Mouse (Mus musculus): ENCODE results near the gene Tmem267. TPM values are rescaled to one million over a fixed set of nuclear protein-coding genes. Genes with fewer than 3 reads are reported as not detected.

Tmem267 gene
- total and polyA plus RNA-seq, 3 experiments: 9.2 to 31.3 (median 26.0) TPM

DNA sequence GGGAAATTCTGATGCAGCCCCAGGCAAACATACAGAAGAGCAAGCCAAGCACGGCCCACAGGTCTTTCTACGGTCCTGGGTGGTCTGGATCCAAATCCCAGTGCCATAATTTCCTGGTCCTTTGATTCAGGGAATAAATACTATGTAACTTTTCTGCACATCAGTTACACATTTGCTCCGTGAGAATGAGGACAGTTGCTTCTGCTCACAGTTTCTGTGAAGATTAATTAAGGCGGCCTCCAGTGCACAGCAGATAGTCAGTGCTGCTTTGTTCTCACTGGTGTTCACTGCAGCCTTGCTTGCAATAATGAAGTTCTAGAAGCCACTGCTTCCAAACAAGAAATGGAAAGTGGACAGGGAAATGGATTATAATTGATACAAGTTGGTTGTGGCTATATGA lies 150.0 kb downstream of the Tmem267 start (continued):
- TF ChIP-seq NELFE (IDR thresholded peaks at IDR 0.05; ENCODE audit: low read depth, low read length): no peak

GRCm38 (mm10) chr13:119638449-119638848 lies 150.6 kb downstream of the Tmem267 start:
- Histone ChIP-seq H3K27me3 (replicated peaks) (peaks cover 2% of the 10 kb centered on the region), H3K36me3 (replicated peaks in 1 of 2; ENCODE audit: control insufficient read depth in 1 of 2, insufficient read depth in 1 of 2, low read length in 1 of 2) (no peaks in the 10 kb centered on the region), H3K4me2 (ENCODE audit: insufficient read depth, low read depth, poor library complexity, severe bottlenecking) (no peak overlapping the region), H3K9me3 (replicated peaks; ENCODE audit: low read length) (no peaks in the 10 kb centered on the region), H3K9ac (ENCODE audit: insufficient read depth, low read depth) (no peak overlapping the region), H3K4me1 (ENCODE audit: control insufficient read depth in 1 of 2, insufficient read depth in 2 of 2) (peaks cover 0 to 6% of the 10 kb centered on the region in 2 experiments; a peak in 1 of 4 replicates), H3K79me2 (replicated peaks; ENCODE audit: control insufficient read depth, extremely low read depth, insufficient read depth, poor library complexity, severe bottlenecking) (no peaks in the 10 kb centered on the region), H3K27ac (ENCODE audit: insufficient read depth, low read depth) (no peak overlapping the region), H3K4me3 (replicated peaks in 1 of 3; ENCODE audit: low read depth in 2 of 3, low read length in 2 of 3, poor library complexity in 1 of 3) (no peak overlapping the region)
- in situ Hi-C loops (cut with MboI; ENCODE audit: low pct_ligation_motif_present, low pct_unique_long_range_greater_than_20kb, low sequenced_read_pairs) (loop anchor here (5.0 kb wide), 1 partner anchor 89 kb away; no protein-coding TSS in a partner anchor), dilution Hi-C loops (cut with MboI; ENCODE audit: extremely low pct_ligation_motif_present, extremely low pct_unique_long_range_greater_than_20kb, low sequenced_read_pairs) (no loop called here)
- no peak for DNase-seq (ENCODE audit: extremely low read depth)
- TF ChIP-seq JUND (conservative IDR thresholded peaks at IDR 0.05; ENCODE audit: low read depth, low read length): no peak
- TF ChIP-seq CHD2 (IDR thresholded peaks at IDR 0.05; ENCODE audit: low read length): no peak
- no peak for TF ChIP-seq RAD21 (IDR thresholded peaks at IDR 0.05; ENCODE audit: low read depth, low read length)
- no peak for TF ChIP-seq POLR2A (IDR thresholded peaks at IDR 0.05; ENCODE audit: low read depth, low read length)
- no peak for TF ChIP-seq CTCF (conservative IDR thresholded peaks at IDR 0.05 in 1 of 2, IDR thresholded peaks at IDR 0.05 in 1 of 2; ENCODE audit: low read depth in 2 of 2, low read length in 2 of 2)
- TF ChIP-seq POLR2AphosphoS2 (IDR thresholded peaks at IDR 0.05; ENCODE audit: low read depth, low read length): no peak
- no peak for TF ChIP-seq MYC (IDR thresholded peaks at IDR 0.05; ENCODE audit: low read depth, low read length)

GRCm38 (mm10) chr13:119639302-119639701 lies 151.5 kb downstream of the Tmem267 start:
- no peak for TF ChIP-seq SIN3A (IDR thresholded peaks at IDR 0.05; ENCODE audit: low read length)
- TF ChIP-seq RAD21 (IDR thresholded peaks at IDR 0.05; ENCODE audit: low read depth, low read length): no peak
- TF ChIP-seq TCF12 (IDR thresholded peaks at IDR 0.05; ENCODE audit: low read depth, low read length): no peak
- no peak for TF ChIP-seq CHD2 (IDR thresholded peaks at IDR 0.05; ENCODE audit: low read length)
- TF ChIP-seq USF2 (conservative IDR thresholded peaks at IDR 0.05; ENCODE audit: low read depth, low read length): no peak
- no peak for TF ChIP-seq ZKSCAN1 (IDR thresholded peaks at IDR 0.05; ENCODE audit: borderline replicate concordance, low read depth, low read length)
- TF ChIP-seq MAZ (IDR thresholded peaks at IDR 0.05; ENCODE audit: low read depth, low read length): no peak
- dilution Hi-C loops (cut with MboI; ENCODE audit: extremely low pct_ligation_motif_present, extremely low pct_unique_long_range_greater_than_20kb, low sequenced_read_pairs): no loop called here
- Histone ChIP-seq H3K36me3 (replicated peaks in 1 of 2; ENCODE audit: control insufficient read depth in 1 of 2, insufficient read depth in 1 of 2, low read length in 1 of 2) (no peaks in the 10 kb centered on the region), H3K4me2 (ENCODE audit: insufficient read depth, low read depth, poor library complexity, severe bottlenecking) (no peak overlapping the region), H3K9ac (ENCODE audit: insufficient read depth, low read depth) (no peak overlapping the region), H3K27me3 (replicated peaks) (peaks cover 2% of the 10 kb centered on the region), H3K4me1 (ENCODE audit: control insufficient read depth in 1 of 2, insufficient read depth in 2 of 2) (peaks cover 0 to 6% of the 10 kb centered on the region in 2 experiments; a peak in 1 of 4 replicates), H3K4me3 (replicated peaks in 1 of 3; ENCODE audit: low read depth in 2 of 3, low read length in 2 of 3, poor library complexity in 1 of 3) (no peak overlapping the region), H3K79me2 (replicated peaks; ENCODE audit: control insufficient read depth, extremely low read depth, insufficient read depth, poor library complexity, severe bottlenecking) (no peaks in the 10 kb centered on the region), H3K27ac (ENCODE audit: insufficient read depth, low read depth) (no peak overlapping the region), H3K9me3 (replicated peaks; ENCODE audit: low read length) (no peaks in the 10 kb centered on the region)
- no peak for DNase-seq (ENCODE audit: extremely low read depth)
- in situ Hi-C loops (cut with MboI; ENCODE audit: low pct_ligation_motif_present, low pct_unique_long_range_greater_than_20kb, low sequenced_read_pairs): loop anchor here (5.0 kb wide), 1 partner anchor 88 kb away; no protein-coding TSS in a partner anchor
